Mouse (Mus musculus) ovary, adult 18-20 months (tissue): ENCODE data around the gene Larp7.

ENCODE experiments used
- DNase-seq: peaks from one replicate; pipeline ENCODE4 v3.0.0; 2022; ENCODE audit warnings: low spot score, mixed read lengths

The Larp7 gene

GRCm38 (mm10) chr3:127511786-127512746, 41.1 kb downstream of the Larp7 start:
- DNase-seq, result no peak

- DNase-seq, result no peak
These were observed 45.0 kb downstream of the Larp7 start for GRCm38 (mm10) chr3:127507878-127508783.

- DNase-seq, result peak; percentile 38
These were observed 54.3 kb downstream of the Larp7 start, which contains the start of gene Ank2 for GRCm38 (mm10) chr3:127498742-127499400. TSS of gene Ank2 (minus strand) at chr3:127499350.

DNA sequence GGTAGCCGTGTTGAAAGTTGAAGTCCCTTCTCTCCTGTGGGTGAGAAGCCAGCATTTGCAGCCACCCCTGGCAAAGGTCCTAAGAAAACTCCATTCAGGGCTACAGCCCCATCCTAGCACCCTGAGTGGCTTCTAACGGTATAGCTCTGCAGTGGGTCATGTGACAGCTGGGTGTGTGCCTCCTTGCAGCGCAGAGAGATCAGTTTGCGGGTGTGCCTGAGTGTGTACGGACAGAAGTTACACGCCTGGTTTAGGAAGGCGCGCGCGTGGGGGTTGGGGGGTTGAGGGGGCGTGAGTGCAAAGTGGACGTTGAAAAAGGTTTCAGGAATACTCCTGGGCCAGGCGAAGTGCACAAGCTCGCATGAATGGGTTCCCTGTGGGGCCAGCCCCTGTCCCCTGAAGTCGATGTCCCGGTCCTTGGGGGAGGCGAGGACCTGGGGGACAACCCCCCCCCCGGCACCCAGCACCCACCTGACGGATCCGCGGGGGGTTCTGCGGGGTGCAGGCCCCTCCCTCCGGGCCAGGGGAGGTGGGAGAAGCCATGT, 54.9 kb downstream of the Larp7 start:
- DNase-seq, result no peak

- no peak for DNase-seq
These were observed 60.5 kb downstream of the Larp7 start for GRCm38 (mm10) chr3:127492663-127493062.

DNA sequence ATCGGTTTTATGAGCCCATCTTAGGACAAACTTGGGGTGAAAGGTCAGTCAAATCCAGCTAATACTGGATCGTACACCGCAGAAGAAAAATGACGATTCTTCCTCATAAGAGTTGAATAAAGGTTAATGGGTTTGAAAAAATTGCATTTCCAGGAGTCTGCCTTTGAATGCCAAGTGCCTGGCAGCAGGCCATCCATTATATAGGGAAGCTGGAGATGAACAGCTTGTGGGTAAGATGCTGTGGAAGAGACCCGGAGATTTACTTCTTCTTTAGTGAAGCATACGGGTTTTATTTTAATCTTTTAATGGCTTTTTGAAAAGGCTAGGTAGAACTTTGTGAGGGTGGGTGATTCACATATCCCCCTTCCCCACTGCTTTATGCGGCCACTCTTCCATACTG, 65.8 kb downstream of the Larp7 start:
- DNase-seq, result no peak
